Mouse (Mus musculus) layer of hippocampus, adult 9-11 months (tissue): Measurements from ENCODE around the gene Repin1.
A peak's percentile ranks its signal among the peaks of the same experiment; 100 is the strongest.

Source experiments
- DNase-seq: peaks from one replicate; pipeline ENCODE4 v3.0.0; 2022

Gene Repin1

DNA sequence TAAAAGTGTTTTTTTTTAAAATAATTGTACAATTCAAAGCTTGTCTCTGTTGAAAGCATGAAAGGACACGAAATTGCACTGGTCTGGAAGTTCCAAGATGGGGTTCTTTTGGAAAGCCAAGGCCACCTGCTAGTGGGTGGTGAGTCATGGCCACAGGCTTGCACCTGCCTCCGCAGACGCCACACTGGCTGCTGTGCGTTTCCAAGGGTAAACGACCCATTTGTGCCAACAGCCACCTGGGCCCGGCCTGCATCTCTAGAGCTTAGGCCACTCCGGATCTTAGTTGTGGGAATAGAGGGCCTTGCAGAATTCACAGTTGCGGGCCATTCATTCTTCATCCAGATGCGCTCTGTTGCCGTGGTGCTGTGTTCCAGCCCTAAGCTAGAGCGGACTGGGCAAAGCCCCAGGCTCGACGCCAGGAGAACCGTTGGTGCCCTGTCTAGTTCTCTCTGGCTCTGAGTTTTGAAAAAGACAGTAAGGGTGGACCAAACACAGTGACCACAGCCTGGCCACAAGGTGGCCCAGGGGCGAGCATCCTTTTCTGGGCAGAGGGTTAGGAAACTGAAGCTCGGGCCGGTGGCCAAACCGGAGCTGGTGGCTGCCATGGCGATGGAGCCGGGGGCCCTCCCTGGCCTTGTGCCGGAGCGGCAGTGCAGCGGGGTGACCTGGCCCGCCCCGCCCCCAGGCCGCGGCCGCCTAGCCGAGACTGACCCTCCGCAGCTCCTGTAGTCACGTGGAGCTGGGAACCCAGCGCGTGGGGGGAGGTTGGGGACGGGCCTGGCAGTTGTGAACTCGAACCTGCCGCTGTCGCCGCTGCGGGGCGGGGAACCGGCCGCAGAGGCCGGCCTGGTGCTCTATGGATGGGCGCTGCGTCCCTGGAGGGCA lies at the start of gene Repin1, which contains the start of gene Gm44965:
Gene Repin1 (plus strand): TSS at position 726 of the 885 bp plus-strand sequence.
Gene Gm44965 (plus strand): TSS at position 784 of the 885 bp plus-strand sequence.
- peak; percentile 92 for DNase-seq

DNA sequence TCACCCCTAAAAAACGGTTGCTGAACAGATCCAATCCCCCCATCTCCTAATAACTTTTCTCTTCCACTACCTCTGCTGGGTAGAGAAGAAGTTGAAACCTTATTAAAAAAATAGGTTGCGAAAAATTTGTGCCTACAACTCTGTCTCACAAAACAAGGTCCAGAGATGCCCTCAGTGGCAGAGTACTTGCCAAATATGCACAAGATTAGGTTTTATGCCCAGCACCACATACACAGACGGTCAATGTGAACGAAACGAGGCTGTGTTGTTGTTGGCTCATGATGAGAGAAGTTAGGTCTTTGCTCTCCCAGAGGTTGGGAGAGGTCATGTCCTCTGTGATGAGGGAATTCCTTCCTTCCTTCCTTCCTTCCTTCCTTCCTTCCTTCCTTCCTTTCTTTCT lies 48.4 kb upstream of the Repin1 start:
- no peak for DNase-seq

GRCm38 (mm10) chr6:48546271-48546670 lies 47.4 kb upstream of the Repin1 start:
- DNase-seq = no peak

DNA sequence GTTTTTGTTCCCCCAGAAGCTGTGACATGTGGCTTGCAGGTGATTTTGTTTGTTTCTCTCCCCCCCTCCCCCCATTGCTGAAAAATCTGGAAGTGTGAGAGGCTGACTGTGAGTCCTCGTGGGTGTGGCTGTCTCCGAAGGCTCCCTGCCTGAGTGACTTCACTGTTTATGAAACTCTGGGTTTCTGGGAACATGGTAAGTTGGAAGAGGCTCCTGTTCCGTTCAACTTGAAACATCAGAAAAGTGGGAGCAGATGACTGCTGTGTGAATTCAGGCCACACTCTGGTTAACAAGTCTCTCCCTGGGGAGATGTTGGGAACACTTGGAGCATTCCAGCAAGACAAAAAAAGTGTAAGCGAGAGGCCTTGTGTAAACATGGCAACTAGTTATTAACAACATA lies 46.8 kb upstream of the Repin1 start:
- no peak for DNase-seq

DNA sequence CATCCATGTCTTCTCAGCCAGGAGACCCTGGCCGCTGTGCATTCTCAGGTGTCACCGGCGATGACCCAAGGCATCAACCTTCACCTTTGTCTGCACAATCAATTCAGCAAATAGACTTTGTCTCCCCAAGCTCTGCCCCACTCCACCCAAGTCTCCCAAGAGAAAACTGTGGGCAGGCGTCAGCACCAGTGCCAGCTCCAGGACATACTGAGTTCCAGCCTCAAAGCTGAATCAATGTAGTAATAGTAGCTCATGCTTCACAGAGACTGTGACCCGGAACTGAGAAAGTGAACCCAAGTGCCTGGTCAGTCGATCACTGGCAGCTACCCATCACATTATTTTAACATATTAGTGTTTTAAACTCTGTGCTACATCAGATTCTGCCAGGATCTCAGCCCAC lies 45.4 kb upstream of the Repin1 start:
- no peak for DNase-seq

DNA sequence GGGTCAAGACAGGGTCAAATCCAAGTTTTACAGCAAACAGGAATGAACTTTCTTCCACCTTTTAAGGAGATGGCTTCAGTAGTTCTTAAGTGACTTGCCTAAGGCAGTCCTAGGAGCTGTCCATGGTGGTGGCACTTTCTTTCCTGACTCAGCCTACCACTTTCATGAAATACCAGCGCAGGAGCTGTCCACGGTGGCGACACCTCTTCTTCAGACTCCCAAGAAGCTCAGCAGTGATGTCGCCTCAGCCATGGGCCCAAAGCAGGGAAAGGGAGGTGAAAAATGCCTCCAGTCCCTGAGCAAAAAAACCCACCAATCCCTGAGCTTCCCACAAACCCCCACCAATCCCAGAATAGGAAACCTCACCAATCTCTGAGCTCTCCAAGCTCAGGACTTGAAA lies 40.8 kb upstream of the Repin1 start:
- no peak for DNase-seq

DNA sequence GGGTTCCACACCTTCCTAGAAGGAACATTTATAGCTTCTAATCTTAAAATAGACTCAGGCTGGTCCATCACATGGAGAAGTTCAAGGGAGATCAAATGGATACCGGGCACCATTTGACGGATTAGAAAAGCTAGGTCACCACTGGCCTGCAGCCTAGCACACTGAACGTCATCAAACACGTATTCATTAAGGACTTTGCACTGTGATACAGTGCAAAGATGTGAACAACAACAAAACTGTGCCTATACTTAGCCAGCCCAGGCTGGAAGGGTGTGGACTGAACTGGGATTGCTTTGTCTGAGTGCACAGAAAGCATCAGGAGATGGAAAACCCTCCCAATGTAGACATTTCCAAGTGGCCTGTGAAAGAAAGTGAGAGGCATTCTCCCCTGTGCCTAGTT lies 39.9 kb upstream of the Repin1 start:
- DNase-seq = no peak

DNA sequence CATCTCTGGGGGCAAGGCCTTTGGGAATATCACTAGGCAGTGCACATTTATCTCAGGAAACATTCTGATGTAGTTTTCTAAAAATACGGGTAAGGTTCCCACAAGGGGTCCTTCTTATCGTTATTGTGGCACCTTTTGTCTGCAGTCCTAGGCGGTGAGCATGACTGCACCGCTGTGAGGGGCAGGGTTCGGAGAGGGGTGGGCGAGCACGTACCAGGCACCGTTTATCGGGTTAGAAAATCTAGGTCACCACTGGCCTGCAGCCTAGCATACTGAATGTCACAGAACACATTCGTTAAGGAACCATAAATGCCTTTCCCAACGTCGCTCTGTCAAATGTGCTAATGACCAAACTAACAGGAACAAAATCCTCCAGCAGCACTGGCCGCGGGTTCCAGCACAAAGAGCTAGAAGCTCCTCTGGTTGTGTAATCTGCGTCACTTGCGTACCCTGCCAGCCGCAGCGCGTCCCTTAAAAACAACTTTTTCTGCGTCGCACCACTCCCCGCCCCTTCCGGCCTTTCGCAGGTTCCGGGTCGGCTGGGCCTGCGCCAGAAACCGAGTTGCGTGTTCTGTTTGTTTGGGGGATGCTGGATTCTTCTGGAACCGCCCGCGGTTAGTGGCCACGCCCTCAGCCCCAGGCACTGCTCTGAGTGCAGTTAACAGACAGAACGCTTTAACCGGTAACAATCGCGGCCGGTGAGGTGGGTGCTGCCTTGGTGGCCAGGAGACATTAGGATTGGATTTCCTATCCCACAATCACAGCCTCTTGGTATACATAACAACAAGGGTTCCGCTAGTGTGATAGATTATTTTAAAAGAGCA lies 39.2 kb upstream of the Repin1 start, which contains the start of gene Lrrc61:
Gene Lrrc61 (plus strand): TSS at position 517 of the 824 bp plus-strand sequence.
- peak; percentile 97 for DNase-seq

GRCm38 (mm10) chr6:48555104-48555890 lies 38.4 kb upstream of the Repin1 start:
- peak; percentile 88 for DNase-seq

- DNase-seq = no peak
These were observed 37.7 kb upstream of the Repin1 start for GRCm38 (mm10) chr6:48555956-48556355.

DNA sequence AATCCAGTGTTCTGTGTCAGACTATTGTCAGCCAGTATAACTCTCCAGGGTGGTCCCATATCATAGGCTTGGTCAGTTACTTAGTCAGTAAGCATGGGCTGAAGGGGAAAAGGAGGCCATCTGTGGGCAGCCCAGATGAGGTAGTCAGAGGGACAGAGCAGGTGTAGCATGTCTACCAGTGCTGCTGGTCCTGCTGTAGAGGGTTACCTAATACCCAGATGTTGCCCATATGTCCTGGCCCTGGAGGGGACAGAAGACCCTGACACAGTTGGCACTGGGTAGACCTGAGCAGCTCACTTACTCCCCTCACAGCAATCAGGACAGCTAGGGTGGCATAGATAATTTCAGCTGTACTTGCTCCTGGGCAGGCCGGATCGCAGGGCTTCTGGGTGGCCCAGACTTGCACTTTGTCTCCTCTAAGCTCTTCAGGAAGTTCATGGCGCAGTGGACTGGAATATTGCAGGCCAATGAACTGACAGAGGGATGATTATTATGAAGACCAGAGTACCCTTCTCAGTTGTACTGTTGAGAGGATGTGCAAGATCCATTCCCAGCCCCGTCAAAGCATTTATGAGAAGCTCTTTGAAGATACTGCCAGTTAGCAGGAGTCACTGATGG lies 27.9 kb upstream of the Repin1 start:
- DNase-seq = no peak

GRCm38 (mm10) chr6:48566312-48566711 lies 27.4 kb upstream of the Repin1 start:
- DNase-seq = no peak

DNA sequence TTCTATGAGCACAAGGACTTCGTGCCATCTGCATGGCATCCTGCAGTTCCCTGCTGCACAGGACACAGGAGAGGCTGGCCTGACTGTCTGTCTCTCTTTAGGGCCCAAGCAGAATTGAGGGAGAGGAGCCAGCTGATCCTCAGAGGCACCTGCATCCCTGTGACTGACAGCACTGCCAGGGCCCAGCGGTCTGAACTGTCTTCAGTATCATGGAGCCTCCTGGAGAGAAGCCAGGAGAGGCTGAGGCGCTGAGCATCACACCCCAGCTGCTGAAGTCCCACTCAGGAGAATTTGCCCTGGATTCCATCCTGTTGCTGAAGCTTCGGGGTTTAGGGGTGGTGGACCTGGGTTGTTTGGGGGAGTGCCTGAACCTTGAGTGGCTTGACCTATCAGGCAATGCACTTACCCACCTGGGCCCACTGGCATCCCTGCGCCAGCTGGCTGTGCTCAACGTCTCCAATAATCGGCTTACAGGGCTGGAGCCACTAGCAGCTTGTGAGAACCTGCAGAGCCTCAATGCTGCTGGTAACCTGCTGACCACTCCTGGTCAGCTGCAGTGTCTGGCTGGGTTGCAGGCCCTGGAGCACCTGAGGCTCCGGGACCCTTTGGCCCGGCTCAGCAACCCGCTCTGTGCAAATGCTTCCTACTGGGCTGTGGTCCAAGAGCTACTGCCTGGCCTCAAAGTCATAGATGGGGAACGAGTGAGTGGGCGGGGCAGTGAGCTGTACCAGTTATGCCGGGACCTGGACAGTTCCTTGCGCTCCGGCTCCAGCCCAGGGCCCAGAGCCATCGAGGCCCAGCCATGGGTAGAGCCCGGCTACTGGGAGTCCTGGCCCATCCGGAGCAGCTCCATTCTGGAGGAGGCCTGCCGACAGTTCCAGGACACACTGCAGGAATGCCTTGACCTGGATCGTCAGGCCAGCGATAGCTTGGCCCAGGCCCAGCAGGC lies 25.4 kb upstream of the Repin1 start:
- no peak for DNase-seq

DNA sequence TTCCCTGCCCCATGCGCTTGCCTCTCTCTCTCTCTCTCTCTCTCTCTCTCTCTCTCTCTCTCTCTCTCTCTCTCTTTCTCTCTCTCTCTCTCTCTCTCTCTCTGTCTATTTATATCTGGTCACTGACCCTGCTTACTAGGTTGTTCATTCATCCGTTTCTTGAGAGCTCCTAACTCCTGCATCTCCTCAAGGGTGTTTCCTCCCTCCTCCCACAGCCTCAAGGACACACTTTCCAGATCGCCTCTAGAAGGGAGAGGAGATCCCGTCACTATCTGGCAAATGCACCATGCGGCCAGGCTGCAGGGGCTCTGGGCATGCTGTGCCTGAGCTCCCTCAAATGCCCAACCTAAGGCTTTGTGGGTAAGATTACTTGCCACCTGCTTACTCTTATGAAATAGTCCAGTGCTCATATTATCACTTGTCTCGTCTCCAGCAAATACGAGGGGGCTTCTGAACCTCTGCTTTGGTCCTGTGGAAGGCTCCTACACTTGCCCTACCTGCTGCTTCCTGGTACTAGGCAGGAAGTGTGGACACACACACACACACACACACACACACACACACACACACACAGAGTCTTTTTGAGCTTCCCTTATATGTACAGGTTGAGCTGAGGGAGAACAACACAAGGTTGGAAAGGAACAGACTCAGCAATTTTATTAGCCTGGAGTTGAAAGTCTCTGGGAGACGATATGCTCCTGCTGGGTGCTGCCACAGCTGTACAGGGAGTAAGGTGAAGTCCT lies 24.4 kb upstream of the Repin1 start:
- no peak for DNase-seq

DNA sequence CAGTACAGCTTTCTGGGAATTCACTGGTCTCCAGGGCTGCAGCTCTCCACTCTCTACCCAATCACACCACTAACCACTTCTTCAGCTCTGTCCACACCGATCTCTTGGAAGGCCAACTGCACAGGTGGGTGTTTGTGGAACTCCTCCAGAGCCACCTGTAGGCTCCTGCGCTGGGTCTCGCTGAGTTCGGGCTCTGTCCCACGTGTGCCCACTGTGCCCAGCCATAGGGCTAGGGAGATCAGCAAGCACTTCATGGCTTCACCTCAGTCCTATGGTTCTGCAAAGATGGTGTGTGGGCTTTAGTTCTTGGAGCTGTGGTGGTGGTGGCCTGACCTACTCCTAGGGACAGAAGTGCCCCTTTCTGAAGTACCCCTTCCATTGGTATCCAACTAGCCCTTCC lies 21.7 kb upstream of the Repin1 start:
- DNase-seq = no peak

DNA sequence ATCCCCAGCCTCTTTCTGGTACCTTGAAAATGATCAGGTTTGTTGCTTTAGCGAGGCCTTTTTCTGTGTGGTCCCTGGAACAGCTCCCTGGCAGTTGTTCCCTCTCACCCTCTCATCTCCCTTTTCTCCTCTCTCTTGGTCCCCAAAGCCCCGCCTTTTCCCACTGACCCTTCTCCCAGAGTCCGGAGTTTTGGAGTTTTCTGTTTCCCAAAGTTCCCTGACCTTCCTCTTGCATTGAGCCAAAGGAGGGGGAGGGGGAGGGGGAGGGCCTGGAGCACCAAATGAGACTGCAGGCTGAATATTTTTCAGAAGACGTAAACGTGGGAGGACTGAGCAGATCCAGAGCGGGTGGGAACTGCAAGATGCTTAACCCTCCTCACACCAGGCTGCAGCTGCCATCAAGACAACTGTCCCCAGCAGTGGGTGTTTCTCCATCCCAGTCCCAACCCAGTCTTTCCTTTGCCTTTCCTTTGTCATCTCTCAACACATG lies 21.1 kb upstream of the Repin1 start, which contains the start of gene Rarres2:
Gene Rarres2 (minus strand): TSS at position 218 of the 490 bp plus-strand sequence.
- DNase-seq = no peak

DNA sequence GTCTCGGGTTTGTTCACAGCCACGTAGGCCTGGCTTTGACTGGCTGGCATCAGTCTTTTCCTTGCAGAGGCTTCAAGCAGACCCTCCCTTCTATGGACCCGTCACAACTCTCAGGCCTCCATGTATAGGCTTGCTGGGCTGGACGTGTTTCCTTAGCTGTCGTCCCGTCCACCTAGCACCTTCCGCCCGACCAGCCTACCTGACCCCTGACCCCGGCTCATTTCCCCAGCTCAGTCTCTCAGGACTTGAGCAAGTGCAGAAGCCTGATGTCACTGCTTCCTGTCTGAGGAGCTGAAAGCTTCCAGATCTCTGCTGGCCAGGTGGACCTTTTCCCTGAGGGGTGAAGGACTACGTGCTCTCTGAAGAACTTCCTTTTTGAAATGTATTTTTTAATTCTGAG lies 20.4 kb upstream of the Repin1 start:
- DNase-seq = no peak

DNA sequence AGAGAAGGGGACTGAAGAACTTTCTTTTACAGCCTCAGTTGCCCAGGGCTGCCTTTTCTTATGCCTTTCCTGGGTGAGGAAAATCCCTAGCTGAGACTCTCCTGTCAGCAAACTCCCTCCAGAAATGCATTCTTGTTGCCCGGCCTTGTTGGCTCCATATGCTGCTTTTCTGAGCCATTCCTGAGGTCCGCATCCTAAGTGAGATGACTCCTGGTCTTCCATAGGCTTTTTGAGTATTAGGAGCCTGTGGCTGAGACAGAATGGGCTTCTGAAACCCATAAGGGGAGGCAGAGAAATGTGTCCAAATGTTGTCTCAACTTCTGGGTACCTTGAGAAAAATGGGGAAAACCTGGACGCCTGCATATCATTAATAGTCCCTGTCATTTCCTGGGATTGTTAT lies 19.7 kb upstream of the Repin1 start:
- no peak for DNase-seq

DNA sequence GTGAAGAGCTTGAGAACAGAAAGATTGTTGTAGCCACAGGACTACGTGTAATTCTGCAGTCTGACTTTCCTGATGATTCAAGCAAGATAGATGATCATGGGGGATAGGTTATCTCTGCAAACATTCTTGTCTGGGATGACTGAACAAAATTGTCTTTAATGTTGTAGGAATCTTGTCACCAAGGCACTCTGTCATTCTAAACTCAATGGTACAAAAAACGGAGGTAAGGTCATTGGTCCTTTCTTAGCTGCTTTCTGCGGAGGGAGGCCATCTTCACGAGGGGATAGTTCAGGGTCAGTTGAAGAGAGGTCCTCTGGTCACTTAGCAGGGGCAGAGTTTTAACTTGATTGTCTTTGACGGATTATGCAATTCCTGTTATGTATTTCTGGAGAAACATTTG lies 14.9 kb upstream of the Repin1 start:
- DNase-seq = no peak

- DNase-seq = no peak
These were observed 14.5 kb upstream of the Repin1 start for GRCm38 (mm10) chr6:48579215-48579648.
